Mouse (Mus musculus) layer of hippocampus, adult 18-20 months (tissue): ENCODE results near the gene Foxred2. TPM values are rescaled to one million over a fixed set of nuclear protein-coding genes. Genes with fewer than 3 reads are reported as not detected.

ENCODE experiments used
- total RNA-seq, 2 experiments: library from RNA; stranded (reverse); gene quantifications; 2 replicates each; pipeline ENCODE4 v1.2.3; 2021

The Foxred2 gene
- total RNA-seq, 2 experiments from 2014 or later, result 9.6 to 9.8 TPM

Other genes starting within 250 kb of the Foxred2 start
- gene Apol9b, start 227.7 kb downstream of the Foxred2 start, total RNA-seq, result not detected
- gene Apol8, start 199.7 kb downstream of the Foxred2 start, total RNA-seq, result 1 to 10 TPM; 8.0 to 8.9 TPM
- gene Myh9, start 114.5 kb downstream of the Foxred2 start, total RNA-seq, result 10 to 100 TPM; 86.7 to 88.3 TPM
- gene Txn2, start 27.7 kb downstream of the Foxred2 start, total RNA-seq, result 100 to 1,000 TPM; 134 to 140 TPM
- 100 to 1,000 TPM in 1 of 2 experiments, 10 to 100 TPM in 1; 94.5 to 103 TPM for gene Eif3d, start 14.1 kb upstream of the Foxred2 start, total RNA-seq
- gene Cacng2, start 163.3 kb upstream of the Foxred2 start, total RNA-seq, result 10 to 100 TPM; 34.4 to 34.9 TPM
- gene Ift27, start 217.4 kb upstream of the Foxred2 start, total RNA-seq, result 10 to 100 TPM; 19.5 to 21.8 TPM
- 10 to 100 TPM; 61.3 to 62.5 TPM for gene Pvalb, start 249.7 kb upstream of the Foxred2 start, total RNA-seq